Comparison of ENCODE assay signal across 8 mouse cellular contexts in the genomic region with DNA sequence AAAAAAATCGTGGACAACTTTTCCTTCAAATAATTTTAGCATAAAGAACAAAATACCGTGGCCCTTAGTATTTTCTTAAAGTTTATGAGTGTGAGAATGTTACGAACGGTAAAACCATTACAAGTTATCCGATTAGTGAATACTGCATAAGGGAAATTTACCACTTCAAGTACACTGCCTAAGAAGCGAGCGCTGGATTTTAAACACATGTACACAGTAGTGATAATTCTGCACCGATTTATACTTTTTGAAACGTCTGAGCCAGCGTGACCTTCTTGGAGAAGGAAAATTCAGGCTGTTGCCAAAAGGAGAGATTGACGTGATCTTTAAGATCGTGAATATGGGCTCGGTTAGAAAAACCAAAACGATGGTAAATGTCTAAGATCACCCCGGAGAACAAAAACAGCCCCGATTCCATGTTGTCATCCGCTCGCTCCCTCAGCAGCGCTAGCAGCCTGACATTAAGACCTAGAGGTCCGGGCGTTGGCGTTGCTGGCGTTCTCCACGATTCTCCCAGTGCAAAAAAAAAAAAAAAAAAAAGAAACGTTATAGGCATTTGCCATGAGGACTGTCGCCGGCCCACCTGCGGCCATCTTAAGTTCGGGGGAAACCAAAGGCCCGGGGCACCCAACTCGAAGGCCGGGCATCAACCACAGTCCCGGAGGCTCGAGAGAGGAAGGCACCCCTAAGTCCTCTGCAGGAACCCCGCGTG. TPM values are rescaled to one million over a fixed set of nuclear protein-coding genes. Genes with fewer than 3 reads are reported as not detected.
A peak's percentile ranks its signal among the peaks of the same experiment; 100 is the strongest.
DNase-seq lines count a peak whose midpoint lies in the region; ATAC-seq and TF ChIP-seq lines count a peak whose summit lies in the region.

No protein-coding gene starts in this region.

- H3K4me3 ChIP-seq in heart, embryonic 13.5 days = peak overlapping the region; percentile 80
- H3K4me3 ChIP-seq in ES-E14 (ENCODE audit: insufficient read depth in 1 of 2, low read depth in 1 of 2, low read length in 2 of 2, poor library complexity in 1 of 2, severe bottlenecking in 1 of 2) = peak overlapping the region; percentile 89 to 94
- peak overlapping the region; percentile 72 for H3K4me3 ChIP-seq in forebrain, embryonic 11.5 days (ENCODE audit: low read depth, low read length)
- peak overlapping the region; percentile 76 for H3K4me3 ChIP-seq in liver, embryonic 11.5 days (ENCODE audit: low read depth, low read length)
- H3K4me3 ChIP-seq in stomach, embryonic 16.5 days (replicated peaks; ENCODE audit: low read length) = peak overlapping the region; percentile 83

- in situ Hi-C loops in ES-E14 (cut with MboI; ENCODE audit: low sequenced_read_pairs in 2 of 2, unreplicated experiment in 2 of 2) = no loop called here

- peak overlapping the region; percentile 77 for H3K4me2 ChIP-seq in heart, embryonic 13.5 days
- peak overlapping the region; percentile 61 for H3K4me2 ChIP-seq in forebrain, embryonic 11.5 days (ENCODE audit: low read depth, low read length, severe bottlenecking)
- peak overlapping the region; percentile 85 for H3K4me2 ChIP-seq in liver, embryonic 11.5 days
- H3K4me2 ChIP-seq in stomach, embryonic 16.5 days (ENCODE audit: low read depth, low read length) = peak overlapping the region; percentile 79

- WGBS in heart, embryonic 13.5 days = 1% methylated on average over 36 of the region's 36 CpGs
- 3% methylated on average over 36 of the region's 36 CpGs for WGBS in forebrain, embryonic 11.5 days
- WGBS in liver, embryonic 11.5 days = 2% methylated on average over 36 of the region's 36 CpGs
- WGBS in stomach, embryonic 16.5 days = 1% methylated on average over 36 of the region's 36 CpGs

- H3K27me3 ChIP-seq in heart, embryonic 13.5 days (replicated peaks) = no peaks in the 10 kb centered on the region; the same call in 1 of the 2 replicates
- no peaks in the 10 kb centered on the region for H3K27me3 ChIP-seq in forebrain, embryonic 11.5 days (ENCODE audit: control insufficient read depth, insufficient read depth, low read length)
- no peaks in the 10 kb centered on the region for H3K27me3 ChIP-seq in liver, embryonic 11.5 days (replicated peaks; ENCODE audit: control insufficient read depth, insufficient read depth, low read length)
- no peaks in the 10 kb centered on the region for H3K27me3 ChIP-seq in stomach, embryonic 16.5 days (ENCODE audit: control insufficient read depth, insufficient read depth, low read length)

- no peak for DNase-seq in heart, adult 8-10 months (ENCODE audit: low spot score)
- peak; percentile 40 for DNase-seq in ES-E14 (ENCODE audit: low read depth, low spot score)
- no peak for DNase-seq in forebrain, embryonic 11.5 days (ENCODE audit: low spot score)
- no peak for DNase-seq in liver, embryonic 11.5 days (ENCODE audit: low spot score)
- no peak for DNase-seq in frontal cortex, postnatal 36 days (ENCODE audit: low spot score in 2 of 2)
- no peak for DNase-seq in right cerebral cortex, postnatal 10 days (ENCODE audit: low spot score in 2 of 2)

- H3K27ac ChIP-seq in heart, embryonic 13.5 days (replicated peaks) = peak overlapping the region; percentile 99
- peak overlapping the region; percentile 98 for H3K27ac ChIP-seq in ES-E14 (ENCODE audit: insufficient read depth, low read depth, low read length, poor library complexity, severe bottlenecking)
- H3K27ac ChIP-seq in forebrain, embryonic 11.5 days (ENCODE audit: low read depth, low read length) = peak overlapping the region; percentile 96
- H3K27ac ChIP-seq in liver, embryonic 11.5 days (ENCODE audit: low read depth, low read length) = peak overlapping the region; percentile 92
- H3K27ac ChIP-seq in stomach, embryonic 16.5 days (ENCODE audit: low read length) = peak overlapping the region; percentile 99

- peaks cover 28% of the 10 kb centered on the region for H3K4me1 ChIP-seq in heart, embryonic 13.5 days
- H3K4me1 ChIP-seq in ES-E14 (ENCODE audit: control insufficient read depth in 2 of 2, insufficient read depth in 2 of 2, low read length in 2 of 2, poor library complexity in 1 of 2) = 0 out of 4 replicates have a peak, but pooled peaks cover 0 to 3% of the 10 kb centered on the region in 2 experiments
- H3K4me1 ChIP-seq in forebrain, embryonic 11.5 days (replicated peaks; ENCODE audit: control insufficient read depth, insufficient read depth, low read length) = peaks cover 3% of the 10 kb centered on the region; the same call in 1 of the 2 replicates
- peaks cover 20% of the 10 kb centered on the region for H3K4me1 ChIP-seq in liver, embryonic 11.5 days (replicated peaks; ENCODE audit: control insufficient read depth, insufficient read depth, low read length)
- peaks cover 19% of the 10 kb centered on the region for H3K4me1 ChIP-seq in stomach, embryonic 16.5 days (ENCODE audit: control insufficient read depth, insufficient read depth, low read length)

- no peak; the same call in 1 of the 2 replicates for ATAC-seq in heart, embryonic 13.5 days (ENCODE audit: extremely low read depth, insufficient number of reproducible peaks, low FRiP score, low TSS enrichment)
- ATAC-seq in forebrain, embryonic 11.5 days (replicated peaks; ENCODE audit: low FRiP score) = peak; percentile 76; the same call in 1 of the 2 replicates
- ATAC-seq in liver, embryonic 11.5 days (replicated peaks; ENCODE audit: low FRiP score) = peak; percentile 52
- peak; percentile 56; the same call in 1 of the 2 replicates for ATAC-seq in stomach, embryonic 16.5 days (ENCODE audit: insufficient read depth, low FRiP score)

- H3K9ac ChIP-seq in heart, embryonic 13.5 days = peak overlapping the region; percentile 93
- H3K9ac ChIP-seq in ES-E14 (ENCODE audit: insufficient read depth, low read depth, low read length, poor library complexity, severe bottlenecking) = peak overlapping the region; percentile 99
- peak overlapping the region; percentile 92 for H3K9ac ChIP-seq in forebrain, embryonic 11.5 days (ENCODE audit: low read length)
- H3K9ac ChIP-seq in liver, embryonic 11.5 days (ENCODE audit: low read depth, low read length) = peak overlapping the region; percentile 94
- H3K9ac ChIP-seq in stomach, embryonic 16.5 days (ENCODE audit: low read length) = peak overlapping the region; percentile 95

- H3K9me3 ChIP-seq in heart, embryonic 13.5 days = no peaks in the 10 kb centered on the region
- H3K9me3 ChIP-seq in ES-E14 (ENCODE audit: control insufficient read depth, insufficient read depth, low read depth, low read length) = no peaks in the 10 kb centered on the region
- no peaks in the 10 kb centered on the region for H3K9me3 ChIP-seq in forebrain, embryonic 11.5 days (ENCODE audit: control insufficient read depth, low read length)
- no peaks in the 10 kb centered on the region for H3K9me3 ChIP-seq in liver, embryonic 11.5 days (ENCODE audit: control insufficient read depth, low read length)
- H3K9me3 ChIP-seq in stomach, embryonic 16.5 days (replicated peaks; ENCODE audit: control insufficient read depth, low read length) = no peaks in the 10 kb centered on the region

- H3K36me3 ChIP-seq in heart, embryonic 13.5 days = peaks cover 4% of the 10 kb centered on the region
- no peaks in the 10 kb centered on the region for H3K36me3 ChIP-seq in ES-E14 (ENCODE audit: control insufficient read depth, insufficient read depth, low read length, poor library complexity, severe bottlenecking)
- no peaks in the 10 kb centered on the region for H3K36me3 ChIP-seq in forebrain, embryonic 11.5 days (ENCODE audit: control insufficient read depth, insufficient read depth, low read length)
- H3K36me3 ChIP-seq in liver, embryonic 11.5 days (ENCODE audit: control insufficient read depth, insufficient read depth, low read length) = no peaks in the 10 kb centered on the region
- H3K36me3 ChIP-seq in stomach, embryonic 16.5 days (ENCODE audit: control insufficient read depth, insufficient read depth, low read length) = no peaks in the 10 kb centered on the region

TF ChIP-seq in ES-E14, 5 proteins besides CTCF, POLR2A, EP300 and RAD21:
- TF ChIP-seq ZNF384 (IDR thresholded peaks at IDR 0.05; ENCODE audit: low read depth, low read length) (peak; percentile 95), CHD2 (IDR thresholded peaks at IDR 0.05; ENCODE audit: low read depth, low read length) (no peak), HCFC1 (IDR thresholded peaks at IDR 0.05; ENCODE audit: borderline replicate concordance, insufficient read depth, low read length) (no peak), MAFK (IDR thresholded peaks at IDR 0.05; ENCODE audit: insufficient read depth, low read depth, low read length) (no peak), ZC3H11A (IDR thresholded peaks at IDR 0.05; ENCODE audit: borderline replicate concordance, low read depth, low read length) (no peak)

RNA-seq across cellular contexts. Expression of gene Srek1, which starts 0.8 kb away (rescaled TPM):
- polyA plus RNA-seq in heart, embryonic 13.5 days (2015; fragmentation: Nextera tagmentation; extraction: Ambion mirVana) = 47.7 and 49.3 TPM in 2 replicates
- total RNA-seq in heart, adult 8-10 months (2022) = 10 to 100 TPM; 18.2 to 23.2 (median 20.7) TPM
- 59.3 and 63.1 TPM in 2 replicates for total RNA-seq in ES-E14 (2012; rRNA removed)
- polyA plus RNA-seq in forebrain, embryonic 11.5 days (2014; fragmentation: Nextera tagmentation; extraction: Ambion mirVana) = 109 and 129 TPM in 2 replicates
- polyA plus RNA-seq in liver, embryonic 11.5 days (2014; fragmentation: Nextera tagmentation; extraction: Ambion mirVana) = 61.7 and 68.4 TPM in 2 replicates
- 62.3 and 63.4 TPM in 2 replicates for polyA plus RNA-seq in stomach, embryonic 16.5 days (2015; fragmentation: Nextera tagmentation; extraction: Ambion mirVana)
